Mouse (Mus musculus) CH12.LX (cell line): ENCODE measurements around the gene Ror1. TPM values are rescaled to one million over a fixed set of nuclear protein-coding genes. Genes with fewer than 3 reads are reported as not detected.

Source experiments
- DNase-seq: peaks from one replicate; pipeline ENCODE4 v3.0.0-alpha.2; 2013; ENCODE audit errors: extremely low read depth
- H3K27ac ChIP-seq: 2 replicates; pipeline ENCODE4 v1.5.1; 2012; ENCODE audit warnings: low read depth, mild to moderate bottlenecking, control low read depth, moderate library complexity; ENCODE audit not compliant: insufficient read depth
- H3K27me3 ChIP-seq: replicated peaks from 2 replicates; pipeline ENCODE3; 2012; ENCODE audit warnings: inconsistent platforms
- H3K36me3 ChIP-seq, 2 experiments: replicated peaks in 1 of 2; 2 replicates each; pipeline versions ENCODE3 to v1.6.1; 2012; ENCODE audit warnings: inconsistent platforms in 1 of 2, low read length in 1 of 2, mild to moderate bottlenecking in 1 of 2, mixed read lengths in 1 of 2, moderate library complexity in 1 of 2; ENCODE audit not compliant: control insufficient read depth in 1 of 2, insufficient read depth in 1 of 2
- H3K4me1 ChIP-seq, 2 experiments: 2 replicates each; pipeline ENCODE4 v1.6.1; 2012; ENCODE audit warnings: inconsistent platforms in 1 of 2, moderate library complexity in 1 of 2; ENCODE audit not compliant: insufficient read depth in 2 of 2, control insufficient read depth in 1 of 2
- H3K4me2 ChIP-seq: 2 replicates; pipeline ENCODE4 v1.6.1; 2012; ENCODE audit warnings: low read depth, mild to moderate bottlenecking, control low read depth; ENCODE audit not compliant: poor library complexity, insufficient read depth, severe bottlenecking
- H3K4me3 ChIP-seq, 3 experiments: fragments of 150-350 bp in 1 of 3; sonication (generic) in 1 of 3; replicated peaks in 1 of 3; 2 replicates each; pipeline versions ENCODE3 to v1.5.1; 2011 to 2012; ENCODE audit warnings: low read depth in 2 of 3, low read length in 2 of 3, mild to moderate bottlenecking in 2 of 3, moderate library complexity in 2 of 3, control low read depth in 1 of 3, improper control_type of control experiment in 1 of 3, inconsistent platforms in 1 of 3, mixed read lengths in 1 of 3; ENCODE audit not compliant: poor library complexity in 1 of 3
- H3K79me2 ChIP-seq: replicated peaks from 2 replicates; pipeline ENCODE4 v1.6.1; 2012; ENCODE audit warnings: mild to moderate bottlenecking, moderate library complexity; ENCODE audit not compliant: control insufficient read depth, poor library complexity, insufficient read depth, severe bottlenecking; ENCODE audit errors: extremely low read depth
- H3K9ac ChIP-seq: 2 replicates; pipeline ENCODE4 v1.6.1; 2012; ENCODE audit warnings: low read depth, mild to moderate bottlenecking, control low read depth, moderate library complexity; ENCODE audit not compliant: insufficient read depth
- H3K9me3 ChIP-seq: replicated peaks from 2 replicates; pipeline ENCODE3; 2012; ENCODE audit warnings: low read length, inconsistent platforms, mixed read lengths
- BHLHE40 ChIP-seq: IDR thresholded peaks from 2 replicates; pipeline ENCODE4 v1.6.1; 2011; ENCODE audit warnings: mild to moderate bottlenecking, low read depth, low read length, improper control_type of control experiment
- CHD2 ChIP-seq: IDR thresholded peaks from 2 replicates; pipeline ENCODE4 v1.6.1; 2011; ENCODE audit warnings: low read length, improper control_type of control experiment
- CTCF ChIP-seq, 2 experiments: IDR thresholded peaks in 1 of 2; conservative IDR thresholded peaks in 1 of 2; 2 replicates each; pipeline ENCODE4 v1.5.1; 2011 to 2012; ENCODE audit warnings: low read depth in 2 of 2, low read length in 2 of 2, improper control_type of control experiment in 1 of 2, inconsistent platforms in 1 of 2, mild to moderate bottlenecking in 1 of 2, moderate library complexity in 1 of 2
- ELF1 ChIP-seq: IDR thresholded peaks from 2 replicates; pipeline ENCODE4 v1.6.1; 2014; ENCODE audit warnings: low read depth, mild to moderate bottlenecking, inconsistent platforms, low read length, improper control_type of control experiment
- ETS1 ChIP-seq: conservative IDR thresholded peaks from 2 replicates; pipeline ENCODE4 v1.6.1; 2012; ENCODE audit warnings: low read depth, mild to moderate bottlenecking, inconsistent platforms, low read length, improper control_type of control experiment, moderate library complexity
- GABPA ChIP-seq: IDR thresholded peaks from 2 replicates; pipeline ENCODE4 v1.6.1; 2012; ENCODE audit warnings: low read depth, low read length, improper control_type of control experiment, inconsistent platforms; ENCODE audit not compliant: insufficient replicate concordance
- HCFC1 ChIP-seq: IDR thresholded peaks from 2 replicates; pipeline ENCODE4 v1.6.1; 2012; ENCODE audit warnings: low read depth, mild to moderate bottlenecking, inconsistent platforms, low read length, improper control_type of control experiment
- IRF4 ChIP-seq: IDR thresholded peaks from 2 replicates; pipeline ENCODE4 v1.6.1; 2014; ENCODE audit warnings: low read depth, mild to moderate bottlenecking, inconsistent platforms, low read length, improper control_type of control experiment
- JUN ChIP-seq: IDR thresholded peaks from 2 replicates; pipeline ENCODE4 v1.6.1; 2011; ENCODE audit warnings: low read depth, mild to moderate bottlenecking, low read length, improper control_type of control experiment, moderate library complexity; ENCODE audit not compliant: insufficient read depth
- MAZ ChIP-seq: IDR thresholded peaks from 2 replicates; pipeline ENCODE4 v1.6.1; 2012; ENCODE audit warnings: low read depth, mild to moderate bottlenecking, inconsistent platforms, low read length, improper control_type of control experiment, moderate library complexity
- MXI1 ChIP-seq: IDR thresholded peaks from 2 replicates; pipeline ENCODE4 v1.6.1; 2011; ENCODE audit warnings: mild to moderate bottlenecking, low read depth, low read length, improper control_type of control experiment
- MYC ChIP-seq: IDR thresholded peaks from 2 replicates; pipeline ENCODE4 v1.6.1; 2011; ENCODE audit warnings: low read depth, mild to moderate bottlenecking, improper control_type of control experiment, low read length
- NRF1 ChIP-seq: IDR thresholded peaks from 2 replicates; pipeline ENCODE4 v1.6.1; 2014; ENCODE audit warnings: low read depth, mild to moderate bottlenecking, inconsistent platforms, low read length, improper control_type of control experiment, moderate library complexity
- PAX5 ChIP-seq: IDR thresholded peaks from 2 replicates; pipeline ENCODE4 v1.6.1; 2012; ENCODE audit warnings: low read length, inconsistent platforms, mixed read lengths
- POLR2A ChIP-seq: IDR thresholded peaks from 2 replicates; pipeline ENCODE4 v1.6.1; 2011; ENCODE audit warnings: low read depth, mild to moderate bottlenecking, improper control_type of control experiment, low read length
- RCOR1 ChIP-seq: conservative IDR thresholded peaks from 2 replicates; pipeline ENCODE4 v1.6.1; 2012; ENCODE audit warnings: low read depth, mild to moderate bottlenecking, inconsistent platforms, low read length, improper control_type of control experiment
- SIN3A ChIP-seq: IDR thresholded peaks from 2 replicates; pipeline ENCODE4 v1.6.1; 2012; ENCODE audit warnings: low read length, improper control_type of control experiment, inconsistent platforms
- SMC3 ChIP-seq: IDR thresholded peaks from 2 replicates; pipeline ENCODE4 v1.6.1; 2011; ENCODE audit warnings: low read depth, low read length, improper control_type of control experiment
- TBP ChIP-seq: conservative IDR thresholded peaks from 2 replicates; pipeline ENCODE4 v1.6.1; 2011; ENCODE audit warnings: low read depth, low read length, improper control_type of control experiment
- TCF12 ChIP-seq: IDR thresholded peaks from 2 replicates; pipeline ENCODE4 v1.6.1; 2014; ENCODE audit warnings: low read depth, mild to moderate bottlenecking, inconsistent platforms, low read length, improper control_type of control experiment
- UBTF ChIP-seq: IDR thresholded peaks from 2 replicates; pipeline ENCODE4 v1.6.1; 2012; ENCODE audit warnings: low read depth, mild to moderate bottlenecking, inconsistent platforms, low read length, improper control_type of control experiment, moderate library complexity
- USF1 ChIP-seq: IDR thresholded peaks from 2 replicates; pipeline ENCODE4 v1.6.1; 2014; ENCODE audit warnings: low read depth, mild to moderate bottlenecking, inconsistent platforms, low read length, improper control_type of control experiment
- USF2 ChIP-seq: conservative IDR thresholded peaks from 2 replicates; pipeline ENCODE4 v1.6.1; 2011; ENCODE audit warnings: low read depth, low read length, improper control_type of control experiment
- ZC3H11A ChIP-seq: IDR thresholded peaks from 2 replicates; pipeline ENCODE4 v1.6.1; 2012; ENCODE audit warnings: low read depth, mild to moderate bottlenecking, inconsistent platforms, low read length, improper control_type of control experiment
- ZKSCAN1 ChIP-seq: IDR thresholded peaks from 2 replicates; pipeline ENCODE4 v1.6.1; 2012; ENCODE audit warnings: low read depth, inconsistent platforms, low read length, improper control_type of control experiment, borderline replicate concordance
- dilution Hi-C: fragments of 300-500 bp; cut with MboI; formaldehyde crosslinking; loops from 2 replicates; pipeline ENCODE4 v1.14.3; 2020; ENCODE audit warnings: low sequenced_read_pairs; ENCODE audit not compliant: extremely low pct_unique_long_range_greater_than_20kb, extremely low pct_ligation_motif_present
- in situ Hi-C: fragments of 300-500 bp; cut with MboI; formaldehyde crosslinking; loops from 3 replicates; pipeline ENCODE4 v1.14.3; 2019; ENCODE audit warnings: low sequenced_read_pairs, low pct_ligation_motif_present, low pct_unique_long_range_greater_than_20kb, mixed read lengths
- polyA plus RNA-seq: library from polyadenylated mRNA; unstranded; fragments of >175 nt; gene quantifications from 2 replicates; pipeline ENCODE4 v1.2.1, GENCODE M21; 2012; ENCODE audit warnings: low read depth; ENCODE audit not compliant: insufficient read length
- total RNA-seq, 2 experiments: library from RNA; depleted of rRNA; stranded (reverse); fragments of 300-350 nt in 1 of 2; fragments of >200 nt in 1 of 2; gene quantifications; 2 replicates each; pipeline ENCODE4 v1.2.3; 2012 to 2014

Gene Ror1
- total and polyA plus RNA-seq, 3 experiments: not detected

- Histone ChIP-seq H3K36me3 (no peaks in the 10 kb centered on the region), H3K79me2 (no peaks in the 10 kb centered on the region), H3K27ac (no peak overlapping the region), H3K4me2 (no peak overlapping the region), H3K27me3 (peaks cover 16% of the 10 kb centered on the region), H3K4me3 (no peak overlapping the region), H3K9ac (no peak overlapping the region), H3K9me3 (no peaks in the 10 kb centered on the region), H3K4me1 (no peaks in the 10 kb centered on the region)
- no peak for TF ChIP-seq POLR2A
- no peak for TF ChIP-seq USF2
- TF ChIP-seq MXI1: no peak
- TF ChIP-seq GABPA: no peak
- TF ChIP-seq TCF12: no peak
- TF ChIP-seq ELF1: no peak
- TF ChIP-seq CTCF (conservative IDR thresholded peaks at IDR 0.05 in 1 of 2, IDR thresholded peaks at IDR 0.05 in 1 of 2; ENCODE audit: low read depth in 2 of 2, low read length in 2 of 2): no peak
- no peak for TF ChIP-seq SIN3A
- TF ChIP-seq BHLHE40: no peak
- no peak for TF ChIP-seq RCOR1
- TF ChIP-seq MYC: no peak
- no peak for TF ChIP-seq ZKSCAN1
- no peak for TF ChIP-seq HCFC1
- TF ChIP-seq USF1: no peak
- TF ChIP-seq ETS1: no peak
- no peak for TF ChIP-seq UBTF
- in situ Hi-C loops: no loop called here
- DNase-seq: no peak
- dilution Hi-C loops: no loop called here
Measured at GRCm38 (mm10) chr4:100122436-100122835, 26.8 kb downstream of the Ror1 start.

- Histone ChIP-seq H3K4me3 (no peak overlapping the region), H3K79me2 (no peaks in the 10 kb centered on the region), H3K27me3 (peaks cover 18% of the 10 kb centered on the region), H3K27ac (no peak overlapping the region), H3K9ac (no peak overlapping the region), H3K4me2 (no peak overlapping the region), H3K4me1 (no peaks in the 10 kb centered on the region), H3K36me3 (no peaks in the 10 kb centered on the region), H3K9me3 (no peaks in the 10 kb centered on the region)
- no peak for DNase-seq
- TF ChIP-seq RCOR1: no peak
- no peak for TF ChIP-seq TCF12
- dilution Hi-C loops (no loop called here), in situ Hi-C loops (no loop called here)
Measured at GRCm38 (mm10) chr4:100123519-100123918, 27.9 kb downstream of the Ror1 start.

- no peak for TF ChIP-seq MAZ
- no peak for TF ChIP-seq CTCF (conservative IDR thresholded peaks at IDR 0.05 in 1 of 2, IDR thresholded peaks at IDR 0.05 in 1 of 2; ENCODE audit: low read depth in 2 of 2, low read length in 2 of 2)
- no peak for TF ChIP-seq TCF12
- TF ChIP-seq SMC3: no peak
- no peak for TF ChIP-seq PAX5
- no peak for TF ChIP-seq CHD2
- TF ChIP-seq IRF4: no peak
- no peak for TF ChIP-seq TBP
- no peak for TF ChIP-seq HCFC1
- TF ChIP-seq ZC3H11A: no peak
- no peak for TF ChIP-seq NRF1
- no peak for TF ChIP-seq JUN
- no peak for TF ChIP-seq MYC
- TF ChIP-seq ZKSCAN1: no peak
- no peak overlapping the region for H3K27ac ChIP-seq
- in situ Hi-C loops: no loop called here
Measured at GRCm38 (mm10) chr4:100124056-100124455, 28.5 kb downstream of the Ror1 start.

More at GRCm38 (mm10) chr4:100124056-100124455, 28.5 kb downstream of the Ror1 start:
- Histone ChIP-seq H3K4me2 (no peak overlapping the region), H3K27me3 (peaks cover 18% of the 10 kb centered on the region), H3K9ac (no peak overlapping the region), H3K9me3 (no peaks in the 10 kb centered on the region), H3K79me2 (no peaks in the 10 kb centered on the region), H3K4me3 (no peak overlapping the region), H3K4me1 (no peaks in the 10 kb centered on the region), H3K36me3 (no peaks in the 10 kb centered on the region)
- no peak for DNase-seq
- dilution Hi-C loops: no loop called here
